Mouse (Mus musculus) spleen, adult 12 weeks (tissue): ENCODE results near the gene Rrp7a.

Experiments
- DNase-seq: peaks from one replicate; pipeline ENCODE4 v3.0.0; 2022; ENCODE audit warnings: low spot score

Gene Rrp7a

DNA sequence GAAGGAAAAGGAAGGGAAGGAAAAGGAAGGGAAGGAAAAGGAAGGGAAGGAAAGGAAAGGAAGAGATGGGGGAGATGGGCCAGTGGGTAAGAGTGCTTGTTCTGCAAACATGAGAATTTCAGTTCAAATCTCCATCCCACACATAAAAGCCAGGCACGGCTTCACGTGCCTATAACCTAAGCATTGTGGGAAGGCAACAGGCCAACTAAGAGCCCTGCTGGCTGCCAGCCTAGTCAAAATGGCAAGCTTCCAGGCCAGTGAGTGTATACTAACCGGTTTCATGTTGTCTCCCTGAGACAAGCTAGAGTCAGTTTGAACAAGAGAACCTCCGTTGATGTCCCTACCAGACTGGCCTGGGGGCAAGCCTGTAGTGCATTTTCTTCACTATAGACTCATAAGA, 57.1 kb downstream of the Rrp7a start:
- DNase-seq, result no peak
